Mouse (Mus musculus) forebrain, embryonic 16.5 days (tissue): ENCODE results near the gene Rtel1. TPM values are rescaled to one million over a fixed set of nuclear protein-coding genes. Genes with fewer than 3 reads are reported as not detected.

Experiments used
- ATAC-seq: fragments of 200-750 bp; cut with Nextera tagmentation; 2 replicates; pipeline ENCODE4 v1.8.0; 2017; ENCODE audit warnings: mild to moderate bottlenecking, moderate library complexity
- H3K27ac ChIP-seq: fragments of 300-500 bp; sonication (generic); 2 replicates; pipeline ENCODE4 v1.5.1; 2014; ENCODE audit warnings: low read length, control low read depth
- H3K27me3 ChIP-seq: fragments of 300-500 bp; sonication (generic); replicated peaks from 2 replicates; pipeline ENCODE4 v1.6.1; 2014; ENCODE audit warnings: low read length; ENCODE audit not compliant: control insufficient read depth, insufficient read depth
- H3K36me3 ChIP-seq: fragments of 300-500 bp; sonication (generic); 2 replicates; pipeline ENCODE4 v1.6.1; 2014; ENCODE audit not compliant: control insufficient read depth, insufficient read depth
- H3K4me1 ChIP-seq: fragments of 300-500 bp; sonication (generic); replicated peaks from 2 replicates; pipeline ENCODE4 v1.6.1; 2014; ENCODE audit warnings: low read length; ENCODE audit not compliant: control insufficient read depth, insufficient read depth
- H3K4me2 ChIP-seq: fragments of 300-500 bp; sonication (generic); 2 replicates; pipeline ENCODE4 v1.6.1; 2014; ENCODE audit warnings: mild to moderate bottlenecking, low read length, control low read depth
- H3K4me3 ChIP-seq: fragments of 300-500 bp; sonication (generic); replicated peaks from 2 replicates; pipeline ENCODE4 v1.5.1; 2014; ENCODE audit warnings: mild to moderate bottlenecking, low read length, control low read depth
- H3K9ac ChIP-seq: fragments of 300-500 bp; sonication (generic); replicated peaks from 2 replicates; pipeline ENCODE4 v1.6.1; 2014; ENCODE audit warnings: low read depth, low read length, control low read depth
- H3K9me3 ChIP-seq: fragments of 300-500 bp; sonication (generic); 2 replicates; pipeline ENCODE4 v1.6.1; 2016; ENCODE audit warnings: low read length; ENCODE audit not compliant: control insufficient read depth
- WGBS: fragments of 180-500 bp; shearing (Covaris S2); extraction: QIAGEN DNeasy Blood & Tissue Kit; methylation state at CpG from one replicate; pipeline ENCODE4 v1.1.7; 2014; 5-methylcytosine and 5-hydroxymethylcytosine counted together
- polyA plus RNA-seq: library from polyadenylated mRNA; unstranded; fragments of >200 nt; fragmentation: Nextera tagmentation; extraction: Ambion mirVana; gene quantifications from 2 replicates; pipeline ENCODE4 v1.2.1, GENCODE M21; 2015

Gene Rtel1
- 35.3 and 42.5 TPM in 2 replicates for polyA plus RNA-seq

GRCm38 (mm10) chr2:181319248-181320102, at the start of gene Rtel1:
Gene Rtel1, plus strand, starts transcription at chr2:181319739.
- peak within 1 kb of the TSS; percentile 33; the same call in 1 of the 2 replicates for H3K27ac ChIP-seq
- peaks cover 10% of the 10 kb centered on the region for H3K4me1 ChIP-seq
- H3K4me2 ChIP-seq: peak within 1 kb of the TSS; percentile 86
- H3K9ac ChIP-seq: peak within 1 kb of the TSS; percentile 58
- peak within 1 kb of the TSS; percentile 74 for H3K4me3 ChIP-seq
- H3K36me3 ChIP-seq: peaks cover 4% of the 10 kb centered on the region; the same call in 1 of the 2 replicates
- H3K27me3 ChIP-seq: no peaks in the 10 kb centered on the region; the same call in 1 of the 2 replicates
- ATAC-seq: peak; percentile 92
- H3K9me3 ChIP-seq: no peaks in the 10 kb centered on the region
- WGBS: 6% methylated on average over 40 of the region's 40 CpGs

- H3K4me2 ChIP-seq: no peak overlapping the region
- no peaks in the 10 kb centered on the region for H3K4me1 ChIP-seq
- WGBS: 94% methylated on average over 2 of the region's 2 CpGs
- H3K27ac ChIP-seq: no peak overlapping the region
- H3K4me3 ChIP-seq: no peak overlapping the region
- H3K9ac ChIP-seq: no peak overlapping the region
- no peaks in the 10 kb centered on the region for H3K9me3 ChIP-seq
- no peaks in the 10 kb centered on the region for H3K27me3 ChIP-seq
- H3K36me3 ChIP-seq: peaks cover 12% of the 10 kb centered on the region
- ATAC-seq: no peak
Observed at GRCm38 (mm10) chr2:181272092-181272491, 47.4 kb upstream of the Rtel1 start.

- Histone ChIP-seq H3K9me3 (no peaks in the 10 kb centered on the region), H3K9ac (no peak overlapping the region), H3K27me3 (no peaks in the 10 kb centered on the region), H3K4me3 (no peak overlapping the region), H3K27ac (no peak overlapping the region), H3K4me1 (no peaks in the 10 kb centered on the region), H3K4me2 (no peak overlapping the region), H3K36me3 (peaks cover 12% of the 10 kb centered on the region)
- ATAC-seq: no peak
- 90% methylated on average over 2 of the region's 2 CpGs for WGBS
Observed at GRCm38 (mm10) chr2:181273829-181274228, 45.7 kb upstream of the Rtel1 start.

- Histone ChIP-seq H3K4me3 (no peak overlapping the region), H3K4me2 (no peak overlapping the region), H3K9me3 (no peaks in the 10 kb centered on the region), H3K9ac (no peak overlapping the region), H3K36me3 (peaks cover 10% of the 10 kb centered on the region), H3K4me1 (no peaks in the 10 kb centered on the region), H3K27ac (no peak overlapping the region), H3K27me3 (no peaks in the 10 kb centered on the region)
- WGBS: 83% methylated on average over 4 of the region's 4 CpGs
- no peak for ATAC-seq
Observed at GRCm38 (mm10) chr2:181274639-181275038, 44.9 kb upstream of the Rtel1 start.

GRCm38 (mm10) chr2:181276766-181277165, 42.8 kb upstream of the Rtel1 start:
- H3K4me1 ChIP-seq: peaks cover 6% of the 10 kb centered on the region
- no peak overlapping the region for H3K27ac ChIP-seq
- no peak overlapping the region for H3K4me2 ChIP-seq
- H3K27me3 ChIP-seq: no peaks in the 10 kb centered on the region
- H3K4me3 ChIP-seq: no peak overlapping the region
- no peak overlapping the region for H3K9ac ChIP-seq
- ATAC-seq: no peak
- H3K9me3 ChIP-seq: no peaks in the 10 kb centered on the region
- H3K36me3 ChIP-seq: peaks cover 15% of the 10 kb centered on the region
- 97% methylated on average over 1 of the region's 1 CpGs for WGBS

GRCm38 (mm10) chr2:181277866-181278265, 41.7 kb upstream of the Rtel1 start:
- H3K4me3 ChIP-seq: no peak overlapping the region
- no peaks in the 10 kb centered on the region for H3K9me3 ChIP-seq
- no peak overlapping the region for H3K9ac ChIP-seq
- peaks cover 15% of the 10 kb centered on the region for H3K36me3 ChIP-seq
- no peak for ATAC-seq
- WGBS: 94% methylated on average over 3 of the region's 3 CpGs
- H3K4me2 ChIP-seq: no peak overlapping the region
- H3K27me3 ChIP-seq: no peaks in the 10 kb centered on the region
- H3K4me1 ChIP-seq: peaks cover 6% of the 10 kb centered on the region
- no peak overlapping the region for H3K27ac ChIP-seq

- ATAC-seq: peak; percentile 67
- 47% methylated on average over 1 of the region's 1 CpGs for WGBS
- H3K27ac ChIP-seq: 0 out of 2 replicates have a peak overlapping the region, but pooled peaks have one; percentile 47
- H3K9ac ChIP-seq: no peak overlapping the region
- no peak overlapping the region for H3K4me3 ChIP-seq
- H3K4me2 ChIP-seq: no peak overlapping the region
- H3K9me3 ChIP-seq: no peaks in the 10 kb centered on the region
- no peaks in the 10 kb centered on the region for H3K27me3 ChIP-seq
- peaks cover 6% of the 10 kb centered on the region for H3K4me1 ChIP-seq
- peaks cover 8% of the 10 kb centered on the region for H3K36me3 ChIP-seq
Observed at GRCm38 (mm10) chr2:181279968-181280367, 39.6 kb upstream of the Rtel1 start.

- Histone ChIP-seq H3K27me3 (no peaks in the 10 kb centered on the region), H3K9ac (peak overlapping the region; percentile 90), H3K4me2 (peak overlapping the region; percentile 75), H3K27ac (peak overlapping the region; percentile 98), H3K4me1 (peaks cover 14% of the 10 kb centered on the region), H3K4me3 (peak overlapping the region; percentile 77), H3K36me3 (no peaks in the 10 kb centered on the region), H3K9me3 (no peaks in the 10 kb centered on the region)
- WGBS: 56% methylated on average over 6 of the region's 6 CpGs
- ATAC-seq: no peak
Observed at GRCm38 (mm10) chr2:181286629-181287337, 32.8 kb upstream of the Rtel1 start.

- H3K27ac ChIP-seq: peak overlapping the region; percentile 98
- H3K4me1 ChIP-seq: peaks cover 14% of the 10 kb centered on the region
- peak overlapping the region; percentile 75 for H3K4me2 ChIP-seq
- H3K9ac ChIP-seq: peak overlapping the region; percentile 90
- H3K27me3 ChIP-seq: no peaks in the 10 kb centered on the region
- H3K36me3 ChIP-seq: no peaks in the 10 kb centered on the region
- peak overlapping the region; percentile 77 for H3K4me3 ChIP-seq
- peak; percentile 86 for ATAC-seq
- under 1% methylated on average over 47 of the region's 71 CpGs for WGBS
- H3K9me3 ChIP-seq: no peaks in the 10 kb centered on the region
Observed at GRCm38 (mm10) chr2:181287338-181287957, 32.1 kb upstream of the Rtel1 start.
